Mouse (Mus musculus) C2C12 (cell line): ENCODE data around the gene Slc4a3. TPM values are rescaled to one million over a fixed set of nuclear protein-coding genes. Genes with fewer than 3 reads are reported as not detected.

Experiments
- H3K27me3 ChIP-seq: one replicate; pipeline ENCODE4 v1.6.1; 2011; ENCODE audit not compliant: control insufficient read depth, insufficient read depth, insufficient read length
- H3K36me3 ChIP-seq: one replicate; pipeline ENCODE4 v1.6.1; 2011; ENCODE audit not compliant: control insufficient read depth, insufficient read depth
- H3K4me3 ChIP-seq: one replicate; pipeline ENCODE4 v1.5.1; 2011; ENCODE audit warnings: mild to moderate bottlenecking, control low read depth; ENCODE audit not compliant: poor library complexity, insufficient read depth, severe bottlenecking
- H3K79me2 ChIP-seq: one replicate; pipeline ENCODE4 v1.6.1; 2011; ENCODE audit not compliant: control insufficient read depth, insufficient read depth
- H3K79me3 ChIP-seq: one replicate; pipeline ENCODE4 v1.6.1; 2011; ENCODE audit warnings: low read depth, control low read depth
- H3ac ChIP-seq: one replicate; pipeline ENCODE3; 2011; ENCODE audit warnings: low read depth; ENCODE audit not compliant: control insufficient read depth, insufficient read length
- CEBPB ChIP-seq: IDR thresholded peaks from one replicate; pipeline ENCODE4 v1.6.1; 2011; ENCODE audit warnings: low read depth, mild to moderate bottlenecking, control low read depth, moderate library complexity
- CTCF ChIP-seq: IDR thresholded peaks from one replicate; pipeline ENCODE4 v1.5.1; 2011; ENCODE audit not compliant: control insufficient read depth, insufficient read depth, insufficient read length
- FOSL1 ChIP-seq: IDR thresholded peaks from one replicate; pipeline ENCODE4 v1.8.0; 2011; ENCODE audit warnings: mild to moderate bottlenecking, low read length; ENCODE audit not compliant: poor library complexity, insufficient read depth, severe bottlenecking
- MAX ChIP-seq: IDR thresholded peaks from one replicate; pipeline ENCODE4 v1.6.1; 2011; ENCODE audit warnings: mild to moderate bottlenecking, control low read depth
- MYOD1 ChIP-seq: IDR thresholded peaks from one replicate; pipeline ENCODE4 v1.6.1; 2011; ENCODE audit warnings: low read depth; ENCODE audit not compliant: control insufficient read depth, insufficient read length
- MYOG ChIP-seq: IDR thresholded peaks from one replicate; pipeline ENCODE4 v1.6.1; 2011; ENCODE audit not compliant: control insufficient read depth, insufficient read length; ENCODE audit errors: extremely low read depth
- USF1 ChIP-seq: IDR thresholded peaks from one replicate; pipeline ENCODE4 v1.6.1; 2011; ENCODE audit warnings: low read depth, mild to moderate bottlenecking, control low read depth, moderate library complexity
- polyA plus RNA-seq: library from polyadenylated mRNA; unstranded; fragments of >200 nt; fragmentation: generic; extraction: Trizol; gene quantifications from one replicate; pipeline ENCODE4 v1.2.1, GENCODE M21; 2012; ENCODE audit warnings: missing spikeins

The Slc4a3 gene
- polyA plus RNA-seq, 1 experiment = 3.1 TPM

- TF ChIP-seq MAX = no peak
- TF ChIP-seq MYOD1 = no peak
- no peak for TF ChIP-seq USF1
- no peak for TF ChIP-seq MYOG
- TF ChIP-seq FOSL1 = no peak
- no peak for TF ChIP-seq CTCF
- no peak for TF ChIP-seq CEBPB
- Histone ChIP-seq H3K4me3 (no peak overlapping the region), H3ac (no peak overlapping the region), H3K79me2 (no peaks in the 10 kb centered on the region), H3K27me3 (peaks cover 5% of the 10 kb centered on the region), H3K36me3 (no peaks in the 10 kb centered on the region), H3K79me3 (no peaks in the 10 kb centered on the region)
These were observed 14.3 kb downstream of the Slc4a3 start for GRCm38 (mm10) chr1:75560206-75560913.

DNA sequence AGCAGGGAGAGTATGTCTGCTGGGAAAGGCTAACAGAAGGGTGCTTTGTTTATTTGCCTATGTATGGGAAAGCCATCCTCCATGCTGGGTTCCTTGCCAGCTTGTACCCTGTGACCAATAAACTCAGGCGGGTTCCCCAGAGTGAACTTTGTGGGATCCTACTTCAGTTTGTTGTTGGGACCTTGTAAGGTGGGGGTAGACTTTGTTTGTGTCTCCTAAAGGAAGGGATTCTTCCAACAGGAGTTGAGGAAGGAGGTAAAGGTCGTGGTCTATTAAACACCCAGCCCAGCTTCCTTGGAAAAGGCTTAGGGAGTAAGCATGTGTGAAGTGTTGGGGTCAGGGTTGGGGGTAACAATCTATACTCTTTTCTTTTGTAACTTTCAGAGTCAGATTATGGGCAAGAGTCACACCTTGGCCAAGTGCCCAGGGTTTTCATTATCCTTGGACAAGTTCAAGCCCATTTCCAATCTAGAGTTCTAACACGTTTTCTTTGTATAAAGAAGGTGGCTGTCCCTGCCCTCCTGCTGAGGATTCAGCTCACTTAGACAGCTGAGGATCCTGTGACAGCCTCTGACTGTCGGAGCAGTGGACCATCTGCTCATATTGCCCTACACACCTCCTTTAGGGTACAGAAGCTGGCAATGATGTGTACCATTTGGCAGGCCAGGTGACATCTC, 15.3 kb downstream of the Slc4a3 start:
- H3K36me3 ChIP-seq = no peaks in the 10 kb centered on the region
- no peak overlapping the region for H3ac ChIP-seq
- no peaks in the 10 kb centered on the region for H3K79me2 ChIP-seq
- peaks cover 5% of the 10 kb centered on the region for H3K27me3 ChIP-seq
- H3K79me3 ChIP-seq = no peaks in the 10 kb centered on the region
- TF ChIP-seq FOSL1 = no peak
- no peak for TF ChIP-seq MAX
- no peak for TF ChIP-seq CTCF
- TF ChIP-seq MYOG = no peak
- TF ChIP-seq CEBPB = no peak
- no peak for TF ChIP-seq USF1
- no peak for TF ChIP-seq MYOD1
- H3K4me3 ChIP-seq = no peak overlapping the region

- Histone ChIP-seq H3ac (no peak overlapping the region), H3K79me2 (no peaks in the 10 kb centered on the region), H3K4me3 (no peak overlapping the region), H3K36me3 (no peaks in the 10 kb centered on the region), H3K79me3 (no peaks in the 10 kb centered on the region), H3K27me3 (peaks cover 5% of the 10 kb centered on the region)
- TF ChIP-seq FOSL1 (no peak), CEBPB (no peak), MYOG (no peak), MYOD1 (no peak), USF1 (no peak), CTCF (no peak), MAX (no peak)
These were observed 15.8 kb downstream of the Slc4a3 start for GRCm38 (mm10) chr1:75561898-75562238.

GRCm38 (mm10) chr1:75564102-75564501, 18.0 kb downstream of the Slc4a3 start:
- Histone ChIP-seq H3ac (no peak overlapping the region), H3K27me3 (peaks cover 5% of the 10 kb centered on the region), H3K4me3 (no peak overlapping the region), H3K79me2 (no peaks in the 10 kb centered on the region), H3K36me3 (no peaks in the 10 kb centered on the region), H3K79me3 (no peaks in the 10 kb centered on the region)
- TF ChIP-seq CTCF = no peak
- no peak for TF ChIP-seq MYOD1
- no peak for TF ChIP-seq CEBPB
- TF ChIP-seq FOSL1 = no peak
- no peak for TF ChIP-seq MAX
- no peak for TF ChIP-seq MYOG
- TF ChIP-seq USF1 = no peak

DNA sequence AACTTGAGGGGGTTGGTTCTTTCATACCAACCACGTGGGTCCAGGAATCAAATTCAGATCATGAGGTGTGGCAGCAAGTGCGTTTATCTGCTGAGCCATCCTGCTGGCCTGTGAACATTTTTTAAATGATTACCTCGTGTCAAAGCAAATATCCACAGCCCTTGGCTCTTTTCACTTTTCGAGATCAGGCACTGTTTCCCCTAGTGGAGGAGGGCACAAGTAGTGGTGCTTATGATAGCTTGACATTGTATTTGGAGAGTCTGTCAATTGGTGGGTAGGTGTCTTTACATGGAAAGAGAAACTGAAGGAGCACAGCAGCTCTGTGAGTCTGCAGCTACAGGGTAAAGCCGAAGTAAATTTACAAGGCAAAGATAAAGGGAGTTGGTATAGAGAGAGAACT, 18.9 kb downstream of the Slc4a3 start:
- peaks cover 6% of the 10 kb centered on the region for H3K27me3 ChIP-seq
- H3K79me2 ChIP-seq = no peaks in the 10 kb centered on the region
- TF ChIP-seq MYOG (no peak), MAX (no peak), CEBPB (no peak)
- H3K4me3 ChIP-seq = no peak overlapping the region
- no peak overlapping the region for H3ac ChIP-seq
- no peaks in the 10 kb centered on the region for H3K79me3 ChIP-seq
- H3K36me3 ChIP-seq = no peaks in the 10 kb centered on the region

- Histone ChIP-seq H3ac (no peak overlapping the region), H3K79me2 (no peaks in the 10 kb centered on the region), H3K27me3 (peaks cover 13% of the 10 kb centered on the region), H3K36me3 (no peaks in the 10 kb centered on the region), H3K4me3 (no peak overlapping the region), H3K79me3 (no peaks in the 10 kb centered on the region)
- TF ChIP-seq MYOG (no peak), CTCF (no peak), MYOD1 (no peak), FOSL1 (no peak), MAX (no peak)
These were observed 19.6 kb downstream of the Slc4a3 start for GRCm38 (mm10) chr1:75565616-75566015.
